ENCODE assay signal across 8 mouse cellular contexts in genomic region chr3:108061420-108061819, GRCm38 (mm10). TPM values are rescaled to one million over a fixed set of nuclear protein-coding genes. Genes with fewer than 3 reads are reported as not detected.
A peak's percentile ranks its signal among the peaks of the same experiment; 100 is the strongest.
DNase-seq lines count a peak whose midpoint lies in the region; ATAC-seq and TF ChIP-seq lines count a peak whose summit lies in the region.

No protein-coding gene starts in this region.

- peak; percentile 52 for TF ChIP-seq CTCF in liver, adult 2 months (IDR thresholded peaks at IDR 0.05; ENCODE audit: low read depth, low read length)

- no peaks in the 10 kb centered on the region for H3K27me3 ChIP-seq in midbrain, embryonic 11.5 days (ENCODE audit: control insufficient read depth, insufficient read depth, low read length)
- no peaks in the 10 kb centered on the region for H3K27me3 ChIP-seq in midbrain, embryonic 16.5 days (ENCODE audit: control insufficient read depth, insufficient read depth, low read depth, low read length)
- 0 out of 2 replicates have a peak, but pooled peaks cover 2% of the 10 kb centered on the region for H3K27me3 ChIP-seq in hindbrain, embryonic 16.5 days (replicated peaks; ENCODE audit: control insufficient read depth, insufficient read depth, low read length)
- no peaks in the 10 kb centered on the region for H3K27me3 ChIP-seq in liver, adult 2 months (ENCODE audit: control insufficient read depth, insufficient read depth, low read length)
- H3K27me3 ChIP-seq in neural tube, embryonic 11.5 days (ENCODE audit: control insufficient read depth, insufficient read depth, low read length): no peaks in the 10 kb centered on the region

- no peaks in the 10 kb centered on the region for H3K36me3 ChIP-seq in midbrain, embryonic 11.5 days (ENCODE audit: control insufficient read depth, insufficient read depth, low read length)
- H3K36me3 ChIP-seq in midbrain, embryonic 16.5 days (ENCODE audit: control insufficient read depth, insufficient read depth, low read length): no peaks in the 10 kb centered on the region
- no peaks in the 10 kb centered on the region for H3K36me3 ChIP-seq in hindbrain, embryonic 16.5 days (ENCODE audit: control insufficient read depth, insufficient read depth, low read length)
- no peaks in the 10 kb centered on the region for H3K36me3 ChIP-seq in liver, adult 2 months (ENCODE audit: control insufficient read depth, insufficient read depth, low read length)
- H3K36me3 ChIP-seq in neural tube, embryonic 11.5 days (ENCODE audit: control insufficient read depth, insufficient read depth, low read length): no peaks in the 10 kb centered on the region

- no peak for ATAC-seq in midbrain, embryonic 11.5 days (ENCODE audit: low FRiP score)
- no peak for ATAC-seq in midbrain, embryonic 16.5 days
- ATAC-seq in erythroid progenitor cell, adult 5-6 weeks (replicated peaks; ENCODE audit: low FRiP score, poor library complexity, severe bottlenecking): 0 out of 2 replicates have a peak, but pooled peaks have one; percentile 44
- no peak for ATAC-seq in hindbrain, embryonic 16.5 days
- ATAC-seq in neural tube, embryonic 11.5 days (ENCODE audit: insufficient read depth, low FRiP score, low TSS enrichment): no peak

- H3K4me1 ChIP-seq in midbrain, embryonic 11.5 days (ENCODE audit: control insufficient read depth, insufficient read depth, low read length): no peaks in the 10 kb centered on the region
- H3K4me1 ChIP-seq in midbrain, embryonic 16.5 days (ENCODE audit: control insufficient read depth, insufficient read depth, low read length): no peaks in the 10 kb centered on the region
- no peaks in the 10 kb centered on the region for H3K4me1 ChIP-seq in hindbrain, embryonic 16.5 days (ENCODE audit: control insufficient read depth, insufficient read depth, low read depth, low read length)
- peaks cover 3% of the 10 kb centered on the region for H3K4me1 ChIP-seq in liver, adult 2 months (ENCODE audit: control insufficient read depth, insufficient read depth, low read length)
- H3K4me1 ChIP-seq in neural tube, embryonic 11.5 days (ENCODE audit: control insufficient read depth, insufficient read depth, low read length): no peaks in the 10 kb centered on the region

- 0 out of 2 replicates have a peak overlapping the region, but pooled peaks have one; percentile 9 for H3K4me2 ChIP-seq in midbrain, embryonic 11.5 days
- no peak overlapping the region for H3K4me2 ChIP-seq in midbrain, embryonic 16.5 days (ENCODE audit: low read length)
- peak overlapping the region; percentile 12 for H3K4me2 ChIP-seq in hindbrain, embryonic 16.5 days (ENCODE audit: low read length)
- no peak overlapping the region for H3K4me2 ChIP-seq in neural tube, embryonic 11.5 days (ENCODE audit: low read depth)

- no peak overlapping the region for H3K27ac ChIP-seq in midbrain, embryonic 11.5 days (ENCODE audit: low read depth, low read length)
- H3K27ac ChIP-seq in midbrain, embryonic 16.5 days (ENCODE audit: low read length): no peak overlapping the region
- H3K27ac ChIP-seq in hindbrain, embryonic 16.5 days (ENCODE audit: low read depth, low read length): no peak overlapping the region
- H3K27ac ChIP-seq in liver, adult 2 months (replicated peaks; ENCODE audit: insufficient read depth, low read depth, low read length): no peak overlapping the region
- H3K27ac ChIP-seq in neural tube, embryonic 11.5 days (ENCODE audit: low read depth, low read length): no peak overlapping the region

- TF ChIP-seq POLR2A in liver, adult 2 months (IDR thresholded peaks at IDR 0.05; ENCODE audit: extremely low read depth, insufficient read depth, low read length): no peak

- H3K9me3 ChIP-seq in midbrain, embryonic 11.5 days (ENCODE audit: control insufficient read depth, low read length): no peaks in the 10 kb centered on the region
- H3K9me3 ChIP-seq in midbrain, embryonic 16.5 days (replicated peaks; ENCODE audit: control insufficient read depth, low read length, poor library complexity, severe bottlenecking): no peaks in the 10 kb centered on the region
- no peaks in the 10 kb centered on the region for H3K9me3 ChIP-seq in hindbrain, embryonic 16.5 days (ENCODE audit: control insufficient read depth, low read length)
- H3K9me3 ChIP-seq in neural tube, embryonic 11.5 days (ENCODE audit: control insufficient read depth, low read length): no peaks in the 10 kb centered on the region

- WGBS in midbrain, embryonic 11.5 days: 25% methylated on average over 7 of the region's 7 CpGs
- WGBS in midbrain, embryonic 16.5 days: 26% methylated on average over 7 of the region's 7 CpGs
- WGBS in hindbrain, embryonic 16.5 days: 27% methylated on average over 7 of the region's 7 CpGs
- WGBS in liver, adult 2 months: 7% methylated on average over 7 of the region's 7 CpGs
- whole genome bisulfite sequencing in neural tube, embryonic 11.5 days: 27% methylated on average over 7 of the region's 7 CpGs

- H3K4me3 ChIP-seq in midbrain, embryonic 11.5 days (ENCODE audit: low read depth, low read length): no peak overlapping the region
- no peak overlapping the region for H3K4me3 ChIP-seq in midbrain, embryonic 16.5 days (ENCODE audit: low read depth, low read length)
- H3K4me3 ChIP-seq in hindbrain, embryonic 16.5 days (ENCODE audit: low read length): no peak overlapping the region
- no peak overlapping the region for H3K4me3 ChIP-seq in liver, adult 2 months (ENCODE audit: insufficient read depth, low read depth, low read length)
- H3K4me3 ChIP-seq in neural tube, embryonic 11.5 days (ENCODE audit: low read depth, low read length): no peak overlapping the region

- peak; percentile 97 for DNase-seq in midbrain, embryonic 11.5 days (ENCODE audit: low spot score, missing footprints)
- DNase-seq in ZHBTc4 (ENCODE audit: low read depth, low spot score): peak; percentile 82
- peak; percentile 79 for DNase-seq in liver, adult 2 months (ENCODE audit: extremely low read depth, low read depth, low spot score)
- peak; percentile 50 for DNase-seq in neural tube, embryonic 11.5 days (ENCODE audit: low spot score)
- DNase-seq in frontal cortex, postnatal 14 days (ENCODE audit: low spot score in 2 of 2): no peak

- no peaks in the 10 kb centered on the region for H3K79me2 ChIP-seq in liver, adult 2 months (ENCODE audit: control insufficient read depth, insufficient read depth, low read length)

- H3K9ac ChIP-seq in midbrain, embryonic 11.5 days (ENCODE audit: low read length): no peak overlapping the region
- no peak overlapping the region for H3K9ac ChIP-seq in midbrain, embryonic 16.5 days (ENCODE audit: low read depth, low read length)
- H3K9ac ChIP-seq in hindbrain, embryonic 16.5 days (ENCODE audit: low read depth, low read length): no peak overlapping the region
- H3K9ac ChIP-seq in liver, adult 2 months (ENCODE audit: low read depth, low read length): peak overlapping the region; percentile 68; the same call in 1 of the 2 replicates
- no peak overlapping the region for H3K9ac ChIP-seq in neural tube, embryonic 11.5 days (ENCODE audit: low read length)

RNA-seq across cellular contexts. Expression of gene Gstm4, which starts 16.7 kb away (rescaled TPM):
- 15.2 and 15.8 TPM in 2 replicates for polyA plus RNA-seq in midbrain, embryonic 11.5 days (2014; fragmentation: Nextera tagmentation; extraction: Ambion mirVana)
- polyA plus RNA-seq in midbrain, embryonic 16.5 days (2015; fragmentation: Nextera tagmentation; extraction: Ambion mirVana): 22.2 and 23.1 TPM in 2 replicates
- 2.5 and 4.2 TPM in 2 replicates for total RNA-seq in erythroid progenitor cell, adult 5-6 weeks (2015; ENCODE audit: low replicate concordance)
- 0.90 and 1.4 TPM in 2 replicates for total RNA-seq in erythroid progenitor cell, adult 5-6 weeks (2017; ENCODE audit: low replicate concordance)
- polyA plus RNA-seq in hindbrain, embryonic 16.5 days (2015; fragmentation: Nextera tagmentation; extraction: Ambion mirVana): 20.1 and 22.9 TPM in 2 replicates
- 19.8 and 26.5 TPM in 2 replicates for total RNA-seq in liver, adult 2 months (2014; rRNA removed)
- polyA plus RNA-seq in liver, adult 2 months (2012; rRNA removed): 86.0 and 98.9 TPM in 2 replicates
- 12.4 and 12.9 TPM in 2 replicates for polyA plus RNA-seq in neural tube, embryonic 11.5 days (2014; fragmentation: Nextera tagmentation; extraction: Ambion mirVana)

RNA-seq across cellular contexts. Expression of gene Ampd2, which starts 25.0 kb away (rescaled TPM):
- polyA plus RNA-seq in midbrain, embryonic 11.5 days (2014; fragmentation: Nextera tagmentation; extraction: Ambion mirVana): 31.2 and 37.0 TPM in 2 replicates
- polyA plus RNA-seq in midbrain, embryonic 16.5 days (2015; fragmentation: Nextera tagmentation; extraction: Ambion mirVana): 71.2 and 72.4 TPM in 2 replicates
- 9.2 and 10.5 TPM in 2 replicates for total RNA-seq in erythroid progenitor cell, adult 5-6 weeks (2015; ENCODE audit: low replicate concordance)
- total RNA-seq in erythroid progenitor cell, adult 5-6 weeks (2017; ENCODE audit: low replicate concordance): 1.0 and 10.1 TPM in 2 replicates
- polyA plus RNA-seq in hindbrain, embryonic 16.5 days (2015; fragmentation: Nextera tagmentation; extraction: Ambion mirVana): 63.6 and 68.0 TPM in 2 replicates
- total RNA-seq in liver, adult 2 months (2014; rRNA removed): 11.0 and 13.8 TPM in 2 replicates
- 69.6 and 128 TPM in 2 replicates for polyA plus RNA-seq in liver, adult 2 months (2012; rRNA removed)
- polyA plus RNA-seq in neural tube, embryonic 11.5 days (2014; fragmentation: Nextera tagmentation; extraction: Ambion mirVana): 40.1 and 42.9 TPM in 2 replicates

RNA-seq across cellular contexts. Expression of gene Gnat2, which starts 31.2 kb away (rescaled TPM):
- polyA plus RNA-seq in midbrain, embryonic 11.5 days (2014; fragmentation: Nextera tagmentation; extraction: Ambion mirVana): 0.30 and 0.90 TPM in 2 replicates
- polyA plus RNA-seq in midbrain, embryonic 16.5 days (2015; fragmentation: Nextera tagmentation; extraction: Ambion mirVana): 0.15 and 0.19 TPM in 2 replicates
- total RNA-seq in erythroid progenitor cell, adult 5-6 weeks (2015; ENCODE audit: low replicate concordance): not detected in 2 replicates
- total RNA-seq in erythroid progenitor cell, adult 5-6 weeks (2017; ENCODE audit: low replicate concordance): not detected in 2 replicates
- polyA plus RNA-seq in hindbrain, embryonic 16.5 days (2015; fragmentation: Nextera tagmentation; extraction: Ambion mirVana): 0.22 and 0.28 TPM in 2 replicates
- 2.9 and 3.9 TPM in 2 replicates for total RNA-seq in liver, adult 2 months (2014; rRNA removed)
- 0.91 and 1.5 TPM in 2 replicates for polyA plus RNA-seq in liver, adult 2 months (2012; rRNA removed)
- 0.73 and 0.99 TPM in 2 replicates for polyA plus RNA-seq in neural tube, embryonic 11.5 days (2014; fragmentation: Nextera tagmentation; extraction: Ambion mirVana)

RNA-seq across cellular contexts. Expression of gene Gstm1, which starts 43.6 kb away (rescaled TPM):
- 30.5 and 33.8 TPM in 2 replicates for polyA plus RNA-seq in midbrain, embryonic 11.5 days (2014; fragmentation: Nextera tagmentation; extraction: Ambion mirVana)
- polyA plus RNA-seq in midbrain, embryonic 16.5 days (2015; fragmentation: Nextera tagmentation; extraction: Ambion mirVana): 86.7 and 139 TPM in 2 replicates
- total RNA-seq in erythroid progenitor cell, adult 5-6 weeks (2015; ENCODE audit: low replicate concordance): 114 and 170 TPM in 2 replicates
- total RNA-seq in erythroid progenitor cell, adult 5-6 weeks (2017; ENCODE audit: low replicate concordance): 29.0 and 44.4 TPM in 2 replicates
- polyA plus RNA-seq in hindbrain, embryonic 16.5 days (2015; fragmentation: Nextera tagmentation; extraction: Ambion mirVana): 169 and 263 TPM in 2 replicates
- 474 and 907 TPM in 2 replicates for total RNA-seq in liver, adult 2 months (2014; rRNA removed)
- 5,254 and 6,847 TPM in 2 replicates for polyA plus RNA-seq in liver, adult 2 months (2012; rRNA removed)
- polyA plus RNA-seq in neural tube, embryonic 11.5 days (2014; fragmentation: Nextera tagmentation; extraction: Ambion mirVana): 28.0 and 31.5 TPM in 2 replicates

Comparison
In these comparisons a context has a peak if more than half of its experiments do, and no peak if none do; other contexts are left out.
1. H3K4me2 ChIP-seq: peak in midbrain, embryonic 11.5 days (single experiment) and hindbrain, embryonic 16.5 days (single experiment); none in midbrain, embryonic 16.5 days (single experiment) and neural tube, embryonic 11.5 days (single experiment).
2. DNase-seq: peak in midbrain, embryonic 11.5 days (single experiment), ZHBTc4 (single experiment), liver, adult 2 months (single experiment) and neural tube, embryonic 11.5 days (single experiment); none in frontal cortex, postnatal 14 days (0 of 2).